In genomic region chr11:67052321-67052952, GRCm38 (mm10) we compare ENCODE assay signal across 8 mouse cellular contexts. TPM values are rescaled to one million over a fixed set of nuclear protein-coding genes. Genes with fewer than 3 reads are reported as not detected.
DNase-seq lines count a peak whose midpoint lies in the region; ATAC-seq lines count a peak whose summit lies in the region.

Gene Adprm, minus strand, starts transcription at chr11:67052594.
Gene Sco1, plus strand, starts transcription at chr11:67052670.

- WGBS in hindbrain, embryonic 12.5 days = under 1% methylated on average over 50 of the region's 50 CpGs

- ATAC-seq in hindbrain, embryonic 12.5 days (ENCODE audit: low FRiP score) = peak; percentile 94

- DNase-seq in NIH3T3 (ENCODE audit: low read depth) = peak; percentile 92
- peak; percentile 90 to 92 for DNase-seq in cerebellum, postnatal 10 days
- DNase-seq in frontal cortex, postnatal 10 days (ENCODE audit: low spot score in 2 of 2) = peak; percentile 71 to 88
- peak; percentile 83 to 88 for DNase-seq in layer of hippocampus, postnatal 14 days (ENCODE audit: low spot score in 2 of 2)
- DNase-seq in lung, postnatal 14 days = peak; percentile 88
- peak; percentile 73 for DNase-seq in retina, adult 2 months (ENCODE audit: low read depth, low spot score)
- DNase-seq in thymus, postnatal 36 days = peak; percentile 80 to 82

- H3K9me3 ChIP-seq in hindbrain, embryonic 12.5 days (replicated peaks) = no peaks in the 10 kb centered on the region

- H3K4me3 ChIP-seq in hindbrain, embryonic 12.5 days = peak within 1 kb of the TSS; percentile 84

- peak within 1 kb of the TSS; percentile 73 for H3K9ac ChIP-seq in hindbrain, embryonic 12.5 days

- peak within 1 kb of the TSS; percentile 82 for H3K27ac ChIP-seq in hindbrain, embryonic 12.5 days

- H3K27me3 ChIP-seq in hindbrain, embryonic 12.5 days = no peaks in the 10 kb centered on the region

- H3K4me2 ChIP-seq in hindbrain, embryonic 12.5 days (replicated peaks) = peak within 1 kb of the TSS; percentile 64

- H3K4me1 ChIP-seq in hindbrain, embryonic 12.5 days = peaks cover 20% of the 10 kb centered on the region

- peaks cover 33% of the 10 kb centered on the region for H3K36me3 ChIP-seq in hindbrain, embryonic 12.5 days

RNA-seq across cellular contexts. Expression of gene Adprm, which starts in this region (rescaled TPM):
- 37.8 and 39.6 TPM in 2 replicates for polyA plus RNA-seq in hindbrain, embryonic 12.5 days (2016; fragmentation: Nextera tagmentation; extraction: Ambion mirVana)
- 10 to 100 TPM; 19.8 to 22.2 TPM for total RNA-seq in layer of hippocampus, postnatal 14 days (2021)

RNA-seq across cellular contexts. Expression of gene Sco1, which starts in this region (rescaled TPM):
- 18.2 and 18.9 TPM in 2 replicates for polyA plus RNA-seq in hindbrain, embryonic 12.5 days (2016; fragmentation: Nextera tagmentation; extraction: Ambion mirVana)
- 1 to 10 TPM; 8.4 to 8.5 TPM for total RNA-seq in layer of hippocampus, postnatal 14 days (2021)

Comparison
In these comparisons a context has a peak if more than half of its experiments do, and no peak if none do; other contexts are left out.
1. Peak in every context shown above with its lines: DNase-seq, ATAC-seq, H3K4me3 ChIP-seq and H3K27ac ChIP-seq.